Mouse (Mus musculus) stomach, postnatal 0 days (tissue): ENCODE results near the gene Slc8a3. TPM values are rescaled to one million over a fixed set of nuclear protein-coding genes. Genes with fewer than 3 reads are reported as not detected.

Experiments used
- ATAC-seq: fragments of 200-750 bp; cut with Nextera tagmentation; 2 replicates; pipeline ENCODE4 v1.8.0; 2017; ENCODE audit not compliant: low FRiP score, low TSS enrichment
- DNase-seq: peaks from one replicate; pipeline ENCODE4 v3.0.0-alpha.2; 2016; ENCODE audit warnings: low spot score
- H3K27ac ChIP-seq: fragments of 300-500 bp; sonication (generic); replicated peaks from 2 replicates; pipeline ENCODE4 v1.5.1; 2014; ENCODE audit warnings: mild to moderate bottlenecking, control low read depth
- H3K27me3 ChIP-seq: fragments of 300-500 bp; sonication (generic); 2 replicates; pipeline ENCODE4 v1.6.1; 2014; ENCODE audit warnings: low read length; ENCODE audit not compliant: control insufficient read depth, insufficient read depth
- H3K36me3 ChIP-seq: fragments of 300-500 bp; sonication (generic); 2 replicates; pipeline ENCODE4 v1.6.1; 2014; ENCODE audit warnings: low read length, mixed read lengths; ENCODE audit not compliant: control insufficient read depth, insufficient read depth
- H3K4me1 ChIP-seq: fragments of 300-500 bp; sonication (generic); replicated peaks from 2 replicates; pipeline ENCODE4 v1.6.1; 2014; ENCODE audit warnings: antibody characterized with exemption; ENCODE audit not compliant: control insufficient read depth, insufficient read depth
- H3K4me2 ChIP-seq: fragments of 300-500 bp; sonication (generic); replicated peaks from 2 replicates; pipeline ENCODE4 v1.6.1; 2014; ENCODE audit warnings: low read depth, mild to moderate bottlenecking, control low read depth, moderate library complexity
- H3K4me3 ChIP-seq: fragments of 300-500 bp; sonication (generic); 2 replicates; pipeline ENCODE4 v1.5.1; 2014; ENCODE audit warnings: low read depth, low read length, control low read depth
- H3K9ac ChIP-seq: fragments of 300-500 bp; sonication (generic); 2 replicates; pipeline ENCODE4 v1.6.1; 2014; ENCODE audit warnings: mild to moderate bottlenecking, low read length, control low read depth, mixed read lengths
- H3K9me3 ChIP-seq: fragments of 300-500 bp; sonication (generic); 2 replicates; pipeline ENCODE4 v1.6.1; 2016; ENCODE audit warnings: low read length; ENCODE audit not compliant: control insufficient read depth
- CTCF ChIP-seq: IDR thresholded peaks from 2 replicates; pipeline ENCODE4 v1.5.1; 2016; ENCODE audit warnings: antibody characterized with exemption, low read depth, mild to moderate bottlenecking, moderate library complexity
- EP300 ChIP-seq: optimal IDR thresholded peaks from 2 replicates; pipeline ENCODE3; 2016; ENCODE audit warnings: antibody characterized with exemption
- WGBS: fragments of 180-500 bp; shearing (Covaris S2); extraction: QIAGEN DNeasy Blood & Tissue Kit; methylation state at CpG from one replicate; pipeline ENCODE4 v1.1.7; 2014; 5-methylcytosine and 5-hydroxymethylcytosine counted together
- polyA plus RNA-seq: library from polyadenylated mRNA; unstranded; fragments of >200 nt; fragmentation: Nextera tagmentation; extraction: Ambion mirVana; gene quantifications from 2 replicates; pipeline ENCODE4 v1.2.1, GENCODE M21; 2015

Gene Slc8a3
- polyA plus RNA-seq, 1 experiment from 2014 or later = 0.15 TPM

DNA sequence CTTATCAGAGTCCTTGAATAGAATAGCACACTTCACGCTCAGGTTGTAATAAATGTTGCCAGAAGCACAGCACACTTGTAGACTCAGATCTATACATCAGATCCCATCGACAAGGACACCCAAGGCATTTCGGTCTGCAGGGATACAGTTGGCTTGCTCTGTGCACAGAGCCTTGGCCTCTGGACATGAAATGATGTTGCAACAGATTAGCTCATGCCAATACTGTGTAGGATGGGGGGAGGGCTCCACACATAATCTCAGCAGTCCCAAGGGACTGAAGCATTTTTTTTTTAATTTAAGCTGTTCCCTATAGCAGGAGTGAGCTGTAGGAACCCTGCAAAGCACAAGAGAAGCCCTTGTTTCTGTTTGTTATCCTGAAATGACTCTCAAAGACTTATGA is 74.8 kb downstream of the Slc8a3 start:
- 81% methylated on average over 3 of the region's 3 CpGs for WGBS
- no peaks in the 10 kb centered on the region for H3K27me3 ChIP-seq
- H3K9ac ChIP-seq = no peak overlapping the region
- H3K4me1 ChIP-seq = no peaks in the 10 kb centered on the region
- DNase-seq (no peak), ATAC-seq (no peak)
- no peak overlapping the region for H3K27ac ChIP-seq
- TF ChIP-seq CTCF (no peak), EP300 (no peak)
- H3K4me2 ChIP-seq = no peak overlapping the region
- no peaks in the 10 kb centered on the region for H3K9me3 ChIP-seq
- no peaks in the 10 kb centered on the region for H3K36me3 ChIP-seq
- no peak overlapping the region for H3K4me3 ChIP-seq

DNA sequence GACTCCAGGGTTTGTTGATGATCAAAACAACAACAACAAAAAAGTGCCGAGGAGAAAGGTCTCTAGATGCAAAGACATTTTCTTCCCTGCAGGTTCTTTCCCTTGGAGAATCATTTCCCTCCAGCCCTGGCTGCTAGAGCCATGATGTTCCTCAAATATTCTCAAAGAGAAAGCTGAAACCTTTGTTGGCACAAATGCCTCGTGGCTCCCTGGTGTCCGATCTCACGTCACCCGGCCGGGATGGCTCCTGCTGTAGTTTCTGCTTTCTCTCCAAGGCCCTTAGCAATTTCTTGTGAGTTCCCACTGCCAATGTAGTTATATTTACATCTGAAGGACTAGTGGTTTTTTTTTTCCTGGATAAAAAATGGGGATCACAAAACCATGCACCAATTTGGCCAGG is 87.6 kb downstream of the Slc8a3 start:
- no peaks in the 10 kb centered on the region for H3K4me1 ChIP-seq
- no peaks in the 10 kb centered on the region for H3K27me3 ChIP-seq
- no peaks in the 10 kb centered on the region for H3K36me3 ChIP-seq
- TF ChIP-seq EP300 = no peak
- no peak for TF ChIP-seq CTCF
- DNase-seq = no peak
- H3K9ac ChIP-seq = no peak overlapping the region
- H3K27ac ChIP-seq = no peak overlapping the region
- ATAC-seq = no peak
- H3K4me2 ChIP-seq = no peak overlapping the region
- H3K9me3 ChIP-seq = no peaks in the 10 kb centered on the region
- H3K4me3 ChIP-seq = no peak overlapping the region
- 45% methylated on average over 6 of the region's 6 CpGs for WGBS

GRCm38 (mm10) chr12:81244954-81245353 is 88.0 kb downstream of the Slc8a3 start:
- no peak overlapping the region for H3K4me3 ChIP-seq
- ATAC-seq (no peak), DNase-seq (no peak)
- H3K27me3 ChIP-seq = no peaks in the 10 kb centered on the region
- WGBS = 34% methylated on average over 7 of the region's 7 CpGs
- H3K9ac ChIP-seq = no peak overlapping the region
- H3K27ac ChIP-seq = no peak overlapping the region
- TF ChIP-seq CTCF = no peak
- no peak for TF ChIP-seq EP300
- no peaks in the 10 kb centered on the region for H3K9me3 ChIP-seq
- H3K4me1 ChIP-seq = no peaks in the 10 kb centered on the region
- no peak overlapping the region for H3K4me2 ChIP-seq
- no peaks in the 10 kb centered on the region for H3K36me3 ChIP-seq

DNA sequence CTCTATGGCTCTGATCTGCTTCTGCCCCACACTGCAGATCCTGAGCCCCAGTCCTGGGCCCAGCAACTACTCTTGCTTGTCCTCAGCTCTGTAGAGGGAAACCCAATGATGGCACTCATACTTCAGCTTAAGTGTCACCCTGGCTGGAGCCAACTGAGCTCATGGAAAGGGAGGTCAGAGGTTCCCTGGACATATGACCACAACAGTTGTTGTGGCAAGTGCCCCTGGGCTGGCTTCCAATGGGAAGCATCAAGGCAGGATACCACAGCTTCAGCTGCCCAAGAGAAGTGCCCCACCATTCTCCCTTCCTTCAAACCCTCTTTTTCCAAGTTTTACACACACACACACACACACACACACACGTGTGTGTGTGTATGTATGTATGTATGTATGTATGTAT is 88.5 kb downstream of the Slc8a3 start:
- 83% methylated on average over 1 of the region's 1 CpGs for WGBS

DNA sequence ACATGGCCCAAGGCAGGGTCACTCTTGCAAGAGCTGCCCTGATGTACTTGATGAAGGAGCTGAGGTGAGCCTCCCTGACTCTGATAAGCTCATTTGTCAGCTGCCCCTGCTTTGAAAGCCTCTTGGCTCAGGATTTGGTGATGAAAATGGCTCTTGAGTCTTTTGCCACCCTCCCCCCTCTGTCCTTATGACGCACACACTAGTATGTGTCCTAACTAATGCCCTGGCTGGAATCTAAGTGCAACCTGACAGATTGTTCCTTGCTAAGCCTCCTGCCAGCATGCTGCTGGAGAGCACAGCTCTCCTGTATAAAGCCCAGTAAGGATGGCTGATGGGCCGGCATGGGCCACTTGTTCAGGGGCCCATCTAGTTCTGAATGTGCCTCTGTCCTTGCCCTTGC is 91.3 kb downstream of the Slc8a3 start:
- H3K4me3 ChIP-seq = no peak overlapping the region
- 61% methylated on average over 2 of the region's 2 CpGs for WGBS
- ATAC-seq (no peak), DNase-seq (no peak)
- no peak overlapping the region for H3K9ac ChIP-seq
- H3K27ac ChIP-seq = no peak overlapping the region
- H3K4me1 ChIP-seq = no peaks in the 10 kb centered on the region
- TF ChIP-seq EP300 = no peak
- TF ChIP-seq CTCF = no peak
- no peaks in the 10 kb centered on the region for H3K9me3 ChIP-seq
- H3K27me3 ChIP-seq = no peaks in the 10 kb centered on the region
- H3K4me2 ChIP-seq = no peak overlapping the region
- H3K36me3 ChIP-seq = no peaks in the 10 kb centered on the region

More for the DNA sequence above, 88.5 kb downstream of the Slc8a3 start:
- Histone ChIP-seq H3K4me3 (no peak overlapping the region), H3K9me3 (no peaks in the 10 kb centered on the region), H3K27me3 (no peaks in the 10 kb centered on the region), H3K27ac (no peak overlapping the region), H3K9ac (no peak overlapping the region), H3K4me2 (no peak overlapping the region), H3K36me3 (no peaks in the 10 kb centered on the region), H3K4me1 (no peaks in the 10 kb centered on the region)
- TF ChIP-seq EP300 (no peak), CTCF (no peak)
- no peak for DNase-seq
- no peak for ATAC-seq

- TF ChIP-seq EP300 = no peak
- TF ChIP-seq CTCF = no peak
- Histone ChIP-seq H3K27ac (no peak overlapping the region), H3K9me3 (no peaks in the 10 kb centered on the region), H3K9ac (no peak overlapping the region), H3K27me3 (no peaks in the 10 kb centered on the region), H3K36me3 (no peaks in the 10 kb centered on the region), H3K4me3 (no peak overlapping the region), H3K4me2 (no peak overlapping the region), H3K4me1 (no peaks in the 10 kb centered on the region)
- 54% methylated on average over 4 of the region's 4 CpGs for WGBS
- no peak for ATAC-seq
- DNase-seq = no peak
Observed at GRCm38 (mm10) chr12:81241096-81241495, 91.9 kb downstream of the Slc8a3 start.
